Mouse (Mus musculus) hindbrain, embryonic 12.5 days (tissue): ENCODE data around the gene Atxn1. TPM values are rescaled to one million over a fixed set of nuclear protein-coding genes. Genes with fewer than 3 reads are reported as not detected.

ENCODE experiments used
- ATAC-seq: fragments of 200-750 bp; cut with Nextera tagmentation; 2 replicates; pipeline ENCODE4 v1.8.0; 2017; ENCODE audit warnings: moderate TSS enrichment; ENCODE audit not compliant: low FRiP score
- H3K27ac ChIP-seq: fragments of 300-500 bp; sonication (generic); 2 replicates; pipeline ENCODE4 v1.5.1; 2016; ENCODE audit warnings: mild to moderate bottlenecking
- H3K27me3 ChIP-seq: fragments of 300-500 bp; sonication (generic); 2 replicates; pipeline ENCODE4 v1.6.1; 2016; ENCODE audit warnings: mild to moderate bottlenecking
- H3K36me3 ChIP-seq: fragments of 300-500 bp; sonication (generic); 2 replicates; pipeline ENCODE4 v1.6.1; 2016; ENCODE audit warnings: mild to moderate bottlenecking
- H3K4me1 ChIP-seq: fragments of 300-500 bp; sonication (generic); 2 replicates; pipeline ENCODE4 v1.6.1; 2016
- H3K4me2 ChIP-seq: fragments of 300-500 bp; sonication (generic); replicated peaks from 2 replicates; pipeline ENCODE4 v1.6.1; 2016; ENCODE audit warnings: mild to moderate bottlenecking
- H3K4me3 ChIP-seq: fragments of 300-500 bp; sonication (generic); 2 replicates; pipeline ENCODE4 v1.5.1; 2016; ENCODE audit warnings: mild to moderate bottlenecking
- H3K9ac ChIP-seq: fragments of 300-500 bp; sonication (generic); 2 replicates; pipeline ENCODE4 v1.6.1; 2016; ENCODE audit warnings: mild to moderate bottlenecking, moderate library complexity
- H3K9me3 ChIP-seq: fragments of 300-500 bp; sonication (generic); replicated peaks from 2 replicates; pipeline ENCODE4 v1.6.1; 2016; ENCODE audit warnings: mild to moderate bottlenecking
- WGBS: fragments of 180-500 bp; shearing (Covaris S2); methylation state at CpG from one replicate; pipeline ENCODE4 v1.1.7; 2016; 5-methylcytosine and 5-hydroxymethylcytosine counted together
- polyA plus RNA-seq: library from polyadenylated mRNA; unstranded; fragments of >200 nt; fragmentation: Nextera tagmentation; extraction: Ambion mirVana; gene quantifications from 2 replicates; pipeline ENCODE4 v1.2.1, GENCODE M21; 2016

Atxn1 gene
- polyA plus RNA-seq, 1 experiment from 2014 or later: 5.0 TPM

- no peak overlapping the region for H3K4me2 ChIP-seq
- H3K36me3 ChIP-seq: no peaks in the 10 kb centered on the region
- H3K9me3 ChIP-seq: no peaks in the 10 kb centered on the region
- H3K4me3 ChIP-seq: no peak overlapping the region
- ATAC-seq: no peak
- peaks cover 12% of the 10 kb centered on the region; the same call in 1 of the 2 replicates for H3K4me1 ChIP-seq
- H3K27ac ChIP-seq: no peak overlapping the region
- H3K27me3 ChIP-seq: no peaks in the 10 kb centered on the region
- WGBS: 68% methylated on average over 6 of the region's 6 CpGs
- no peak overlapping the region for H3K9ac ChIP-seq
Measured at GRCm38 (mm10) chr13:45750627-45751026, 214.2 kb downstream of the Atxn1 start.

GRCm38 (mm10) chr13:45749937-45750336, 214.9 kb downstream of the Atxn1 start:
- Histone ChIP-seq H3K4me1 (peaks cover 12% of the 10 kb centered on the region; the same call in 1 of the 2 replicates), H3K9me3 (no peaks in the 10 kb centered on the region), H3K27ac (no peak overlapping the region), H3K4me2 (no peak overlapping the region), H3K36me3 (no peaks in the 10 kb centered on the region), H3K27me3 (no peaks in the 10 kb centered on the region), H3K4me3 (no peak overlapping the region), H3K9ac (no peak overlapping the region)
- WGBS: 33% methylated on average over 1 of the region's 1 CpGs
- ATAC-seq: no peak

GRCm38 (mm10) chr13:45749222-45749621, 215.6 kb downstream of the Atxn1 start:
- no peak overlapping the region for H3K9ac ChIP-seq
- WGBS: 60% methylated on average over 8 of the region's 8 CpGs
- H3K4me1 ChIP-seq: peaks cover 12% of the 10 kb centered on the region; the same call in 1 of the 2 replicates
- no peak overlapping the region for H3K4me3 ChIP-seq
- H3K27me3 ChIP-seq: no peaks in the 10 kb centered on the region
- H3K9me3 ChIP-seq: no peaks in the 10 kb centered on the region
- ATAC-seq: no peak
- no peak overlapping the region for H3K27ac ChIP-seq
- H3K36me3 ChIP-seq: no peaks in the 10 kb centered on the region
- no peak overlapping the region for H3K4me2 ChIP-seq

GRCm38 (mm10) chr13:45748691-45749090, 216.1 kb downstream of the Atxn1 start:
- no peak for ATAC-seq
- no peaks in the 10 kb centered on the region for H3K36me3 ChIP-seq
- peaks cover 15% of the 10 kb centered on the region; the same call in 1 of the 2 replicates for H3K4me1 ChIP-seq
- no peaks in the 10 kb centered on the region for H3K9me3 ChIP-seq
- 81% methylated on average over 4 of the region's 4 CpGs for WGBS
- no peak overlapping the region for H3K27ac ChIP-seq
- H3K9ac ChIP-seq: no peak overlapping the region
- no peaks in the 10 kb centered on the region for H3K27me3 ChIP-seq
- H3K4me3 ChIP-seq: no peak overlapping the region
- no peak overlapping the region for H3K4me2 ChIP-seq

GRCm38 (mm10) chr13:45745851-45746773, 218.7 kb downstream of the Atxn1 start:
- no peaks in the 10 kb centered on the region for H3K36me3 ChIP-seq
- H3K4me3 ChIP-seq: no peak overlapping the region
- no peaks in the 10 kb centered on the region for H3K27me3 ChIP-seq
- no peak for ATAC-seq
- H3K4me2 ChIP-seq: no peak overlapping the region
- H3K9ac ChIP-seq: no peak overlapping the region
- 71% methylated on average over 12 of the region's 12 CpGs for WGBS
- no peaks in the 10 kb centered on the region for H3K9me3 ChIP-seq
- H3K27ac ChIP-seq: no peak overlapping the region
- H3K4me1 ChIP-seq: peaks cover 18% of the 10 kb centered on the region; the same call in 1 of the 2 replicates

GRCm38 (mm10) chr13:45744803-45745432, 219.9 kb downstream of the Atxn1 start:
- no peaks in the 10 kb centered on the region for H3K36me3 ChIP-seq
- no peak overlapping the region for H3K27ac ChIP-seq
- H3K4me1 ChIP-seq: peaks cover 15% of the 10 kb centered on the region; the same call in 1 of the 2 replicates
- H3K4me3 ChIP-seq: no peak overlapping the region
- WGBS: 88% methylated on average over 7 of the region's 7 CpGs
- H3K9ac ChIP-seq: no peak overlapping the region
- no peaks in the 10 kb centered on the region for H3K9me3 ChIP-seq
- H3K27me3 ChIP-seq: no peaks in the 10 kb centered on the region
- no peak overlapping the region for H3K4me2 ChIP-seq
- ATAC-seq: no peak

GRCm38 (mm10) chr13:45743848-45744247, 221.0 kb downstream of the Atxn1 start:
- H3K27me3 ChIP-seq: no peaks in the 10 kb centered on the region
- H3K27ac ChIP-seq: peak overlapping the region; percentile 12; the same call in 1 of the 2 replicates
- no peaks in the 10 kb centered on the region for H3K36me3 ChIP-seq
- ATAC-seq: peak; percentile 22; the same call in 1 of the 2 replicates
- no peak overlapping the region for H3K9ac ChIP-seq
- peaks cover 15% of the 10 kb centered on the region; the same call in 1 of the 2 replicates for H3K4me1 ChIP-seq
- H3K4me3 ChIP-seq: no peak overlapping the region
- WGBS: 35% methylated on average over 7 of the region's 7 CpGs
- no peaks in the 10 kb centered on the region for H3K9me3 ChIP-seq
- no peak overlapping the region for H3K4me2 ChIP-seq

- H3K27ac ChIP-seq: no peak overlapping the region
- WGBS: 84% methylated on average over 12 of the region's 12 CpGs
- H3K9me3 ChIP-seq: no peaks in the 10 kb centered on the region
- H3K9ac ChIP-seq: no peak overlapping the region
- H3K36me3 ChIP-seq: no peaks in the 10 kb centered on the region
- ATAC-seq: no peak
- no peak overlapping the region for H3K4me2 ChIP-seq
- peaks cover 9% of the 10 kb centered on the region; the same call in 1 of the 2 replicates for H3K4me1 ChIP-seq
- no peak overlapping the region for H3K4me3 ChIP-seq
- no peaks in the 10 kb centered on the region for H3K27me3 ChIP-seq
Measured at GRCm38 (mm10) chr13:45740369-45740768, 224.4 kb downstream of the Atxn1 start.

- Histone ChIP-seq H3K4me2 (no peak overlapping the region), H3K4me3 (no peak overlapping the region), H3K4me1 (0 out of 2 replicates have a peak, but pooled peaks cover 3% of the 10 kb centered on the region), H3K27me3 (no peaks in the 10 kb centered on the region), H3K36me3 (no peaks in the 10 kb centered on the region), H3K9me3 (no peaks in the 10 kb centered on the region), H3K9ac (no peak overlapping the region), H3K27ac (no peak overlapping the region)
- 71% methylated on average over 4 of the region's 4 CpGs for WGBS
- ATAC-seq: peak; percentile 54; the same call in 1 of the 2 replicates
Measured at GRCm38 (mm10) chr13:45736241-45736640, 228.6 kb downstream of the Atxn1 start.

- no peak for ATAC-seq
- Histone ChIP-seq H3K36me3 (no peaks in the 10 kb centered on the region), H3K27me3 (no peaks in the 10 kb centered on the region), H3K4me2 (no peak overlapping the region), H3K4me3 (no peak overlapping the region), H3K9ac (no peak overlapping the region), H3K9me3 (no peaks in the 10 kb centered on the region), H3K27ac (no peak overlapping the region), H3K4me1 (0 out of 2 replicates have a peak, but pooled peaks cover 3% of the 10 kb centered on the region)
- WGBS: 97% methylated on average over 3 of the region's 3 CpGs
Measured at GRCm38 (mm10) chr13:45735802-45736201, 229.0 kb downstream of the Atxn1 start.

- Histone ChIP-seq H3K27me3 (no peaks in the 10 kb centered on the region), H3K27ac (no peak overlapping the region), H3K9ac (no peak overlapping the region), H3K4me1 (0 out of 2 replicates have a peak, but pooled peaks cover 3% of the 10 kb centered on the region), H3K36me3 (no peaks in the 10 kb centered on the region), H3K9me3 (no peaks in the 10 kb centered on the region), H3K4me3 (no peak overlapping the region), H3K4me2 (no peak overlapping the region)
- 88% methylated on average over 3 of the region's 3 CpGs for WGBS
- ATAC-seq: no peak
Measured at GRCm38 (mm10) chr13:45734531-45734930, 230.3 kb downstream of the Atxn1 start.

GRCm38 (mm10) chr13:45732590-45732989, 232.2 kb downstream of the Atxn1 start:
- no peaks in the 10 kb centered on the region for H3K9me3 ChIP-seq
- H3K9ac ChIP-seq: no peak overlapping the region
- no peak overlapping the region for H3K27ac ChIP-seq
- H3K4me1 ChIP-seq: 0 out of 2 replicates have a peak, but pooled peaks cover 3% of the 10 kb centered on the region
- H3K4me2 ChIP-seq: no peak overlapping the region
- ATAC-seq: no peak
- no peaks in the 10 kb centered on the region for H3K36me3 ChIP-seq
- H3K27me3 ChIP-seq: no peaks in the 10 kb centered on the region
- WGBS: 82% methylated on average over 6 of the region's 6 CpGs
- no peak overlapping the region for H3K4me3 ChIP-seq
